Mouse (Mus musculus): ENCODE data around the gene Rxrg. TPM values are rescaled to one million over a fixed set of nuclear protein-coding genes. Genes with fewer than 3 reads are reported as not detected.

The Rxrg gene
- total RNA-seq, 2 experiments from 2014 or later, result 9.0 to 10.5 TPM

GRCm38 (mm10) chr1:167638053-167638452, 39.9 kb downstream of the Rxrg start:
- intact Hi-C loops (cut with DNase I), result no loop called here
- no peak for DNase-seq (ENCODE audit: low spot score in 2 of 2)

GRCm38 (mm10) chr1:167638901-167639300, 40.7 kb downstream of the Rxrg start:
- intact Hi-C loops (cut with DNase I), result no loop called here
- no peak for DNase-seq (ENCODE audit: low spot score in 2 of 2)

GRCm38 (mm10) chr1:167644866-167645537, 46.8 kb downstream of the Rxrg start:
- intact Hi-C loops (cut with DNase I), result no loop called here

GRCm38 (mm10) chr1:167648670-167649069, 50.5 kb downstream of the Rxrg start:
- intact Hi-C loops (cut with DNase I), result no loop called here
- no peak for DNase-seq (ENCODE audit: low spot score in 2 of 2)

More at GRCm38 (mm10) chr1:167644866-167645537, 46.8 kb downstream of the Rxrg start:
- DNase-seq (ENCODE audit: low spot score in 2 of 2), result peak; percentile 81 to 84

GRCm38 (mm10) chr1:167649122-167649633, 51.0 kb downstream of the Rxrg start:
- DNase-seq (ENCODE audit: low spot score in 2 of 2), result no peak
- intact Hi-C loops (cut with DNase I), result no loop called here

- intact Hi-C loops (cut with DNase I), result no loop called here
- no peak for DNase-seq (ENCODE audit: low spot score in 2 of 2)
Measured at GRCm38 (mm10) chr1:167652336-167652735, 54.2 kb downstream of the Rxrg start.

- intact Hi-C loops (cut with DNase I), result no loop called here
- no peak for DNase-seq (ENCODE audit: low spot score in 2 of 2)
Measured at GRCm38 (mm10) chr1:167659065-167659464, 60.9 kb downstream of the Rxrg start.

- DNase-seq (ENCODE audit: low spot score in 2 of 2), result peak; percentile 15 to 18
- intact Hi-C loops (cut with DNase I), result loop anchor here (10.0 kb wide), 1 partner anchor 234 kb away; no protein-coding TSS in a partner anchor
Measured at GRCm38 (mm10) chr1:167660521-167661101, 62.4 kb downstream of the Rxrg start.

GRCm38 (mm10) chr1:167661123-167661522, 62.9 kb downstream of the Rxrg start:
- intact Hi-C loops (cut with DNase I), result loop anchor here (10.0 kb wide), 1 partner anchor 234 kb away; no protein-coding TSS in a partner anchor
- no peak for DNase-seq (ENCODE audit: low spot score in 2 of 2)

- no peak for DNase-seq (ENCODE audit: low spot score in 2 of 2)
- intact Hi-C loops (cut with DNase I), result loop anchor here (10.0 kb wide), 1 partner anchor 232 kb away; no protein-coding TSS in a partner anchor
Measured at GRCm38 (mm10) chr1:167663136-167663535, 65.0 kb downstream of the Rxrg start.

- intact Hi-C loops (cut with DNase I), result loop anchor here (10.0 kb wide), 1 partner anchor 225 kb away; no protein-coding TSS in a partner anchor
- DNase-seq (ENCODE audit: low spot score in 2 of 2), result peak in 1 of 2 experiments; percentile 39
Measured at GRCm38 (mm10) chr1:167669796-167670195, 71.6 kb downstream of the Rxrg start.

GRCm38 (mm10) chr1:167672433-167672987, 74.3 kb downstream of the Rxrg start:
- no peak for DNase-seq (ENCODE audit: low spot score in 2 of 2)
- intact Hi-C loops (cut with DNase I), result no loop called here

GRCm38 (mm10) chr1:167679061-167679460, 80.9 kb downstream of the Rxrg start:
- intact Hi-C loops (cut with DNase I), result no loop called here
- no peak for DNase-seq (ENCODE audit: low spot score in 2 of 2)

- DNase-seq (ENCODE audit: low spot score in 2 of 2), result no peak
- intact Hi-C loops (cut with DNase I), result no loop called here
Measured at GRCm38 (mm10) chr1:167688001-167688346, 89.8 kb downstream of the Rxrg start.

- DNase-seq (ENCODE audit: low spot score in 2 of 2), result peak in 1 of 2 experiments; percentile 13
- intact Hi-C loops (cut with DNase I), result no loop called here
Measured at GRCm38 (mm10) chr1:167688347-167689231, 90.4 kb downstream of the Rxrg start.

- intact Hi-C loops (cut with DNase I), result no loop called here
Measured at GRCm38 (mm10) chr1:167689232-167689261, 90.9 kb downstream of the Rxrg start, which contains the start of gene Lmx1a. Gene Lmx1a, plus strand, starts transcription at chr1:167689237.

More at GRCm38 (mm10) chr1:167689232-167689261, 90.9 kb downstream of the Rxrg start, which contains the start of gene Lmx1a:
- DNase-seq (ENCODE audit: low spot score in 2 of 2), result no peak
